Mouse (Mus musculus): ENCODE results near the gene Olfr5.

DNA sequence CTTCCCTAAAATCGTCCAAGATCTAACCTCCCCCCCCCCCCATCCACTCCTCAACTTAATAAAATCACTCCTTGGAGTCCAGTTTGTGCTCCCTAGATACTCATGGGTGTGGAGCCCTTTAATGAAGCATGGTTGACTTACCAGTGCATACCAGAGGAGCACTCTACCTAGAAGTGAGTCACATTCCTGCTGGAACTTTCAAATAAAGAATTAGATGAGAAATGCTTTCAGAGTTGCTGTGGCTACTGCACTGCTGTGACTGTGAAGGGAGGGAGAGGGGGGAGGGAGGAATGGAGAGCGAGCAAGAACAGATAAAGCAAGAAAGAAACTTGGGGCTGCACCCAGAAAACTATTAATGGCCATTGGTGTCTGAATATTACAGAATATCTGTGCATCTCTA is 45.6 kb downstream of the Olfr5 start:
- TF ChIP-seq TAL1 (IDR thresholded peaks at IDR 0.05; ENCODE audit: low read length) (no peak), GATA1 (IDR thresholded peaks at IDR 0.05; ENCODE audit: low read length) (no peak)
